23 mouse cellular contexts compared by ENCODE assay signal in the genomic region with DNA sequence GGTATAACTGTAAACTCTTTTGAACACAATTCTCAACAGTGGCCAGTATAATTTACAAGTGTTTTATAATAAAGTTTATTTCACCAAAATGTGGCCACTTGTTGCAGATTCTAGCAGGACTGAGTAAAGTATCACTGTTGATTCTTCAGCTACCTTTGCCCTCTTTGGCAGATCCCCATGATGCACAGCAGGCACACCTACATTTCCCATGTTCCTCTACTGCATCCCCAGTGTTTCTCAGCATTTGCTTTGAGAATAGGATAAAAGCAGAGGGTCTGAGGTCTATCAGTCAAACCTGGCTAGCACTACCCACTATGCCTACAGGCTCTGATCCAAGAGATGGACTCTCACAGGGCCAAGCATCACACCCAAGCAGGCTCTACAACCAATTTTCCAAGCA.
"Had no signal": no experiment of that assay in that cellular context is flagged by ENCODE, and none has a peak within 500 bp of the region (broad histone marks: within the 10 kb centered on the region; RNA-seq: fewer than 3 reads in every experiment).

No protein-coding gene starts in this region.

- DNase-seq: kidney, postnatal 14 days; layer of hippocampus, postnatal 36 days; lung, embryonic 14.5 days; lung, postnatal 36 days; retina, postnatal 1 day; right cerebral cortex, postnatal 25 days; spleen, adult 18-20 months; thymus, adult 18-20 months; thymus, postnatal 36 days had no signal

- H3K27me3 ChIP-seq: limb, embryonic 13.5 days; megakaryocyte, embryonic 14.5 days; midbrain, embryonic 13.5 days; neural tube, embryonic 13.5 days; stomach, embryonic 15.5 days had no signal

- ATAC-seq: hindbrain, postnatal 0 days; inflammation-experienced regulatory T-cells, adult 6 months; intestine, embryonic 16.5 days; lung, postnatal 0 days; midbrain, embryonic 13.5 days; midbrain, embryonic 16.5 days had no signal

- H3K9ac ChIP-seq: limb, embryonic 13.5 days; liver, embryonic 14.5 days; lung, embryonic 14.5 days; midbrain, embryonic 13.5 days; neural tube, embryonic 13.5 days; stomach, embryonic 15.5 days had no signal

- H3K9me3 ChIP-seq: limb, embryonic 10.5 days; limb, embryonic 13.5 days; megakaryocyte, embryonic 14.5 days; midbrain, embryonic 10.5 days; midbrain, embryonic 13.5 days; neural tube, embryonic 13.5 days; stomach, embryonic 15.5 days had no signal

- H3K4me3 ChIP-seq: limb, embryonic 10.5 days; limb, embryonic 13.5 days; megakaryocyte, embryonic 14.5 days; midbrain, embryonic 13.5 days; myocyte; neural tube, embryonic 13.5 days; stomach, embryonic 15.5 days had no signal

- H3K4me2 ChIP-seq: lung, embryonic 14.5 days; midbrain, embryonic 13.5 days; neural tube, embryonic 13.5 days; stomach, embryonic 15.5 days had no signal

- H3K27ac ChIP-seq: hindbrain, postnatal 0 days; limb, embryonic 10.5 days; limb, embryonic 13.5 days; liver, embryonic 14.5 days; midbrain, embryonic 10.5 days; midbrain, embryonic 13.5 days; neural tube, embryonic 13.5 days; stomach, embryonic 15.5 days had no signal
